Mouse (Mus musculus) urinary bladder, postnatal 25 days (tissue): ENCODE data around the gene Shisal1.

Experiments
- DNase-seq: peaks from one replicate; pipeline ENCODE4 v3.0.0; 2022; ENCODE audit warnings: low spot score

Shisal1 gene

GRCm38 (mm10) chr15:84372801-84373200 lies 74.1 kb downstream of the Shisal1 start:
- DNase-seq, result no peak

GRCm38 (mm10) chr15:84367402-84367801 lies 79.5 kb downstream of the Shisal1 start:
- DNase-seq, result no peak

- DNase-seq, result no peak
These were observed 80.3 kb downstream of the Shisal1 start for GRCm38 (mm10) chr15:84366574-84366989.

- no peak for DNase-seq
These were observed 81.1 kb downstream of the Shisal1 start for GRCm38 (mm10) chr15:84365675-84366381.

GRCm38 (mm10) chr15:84364746-84365145 lies 82.2 kb downstream of the Shisal1 start:
- DNase-seq, result no peak

GRCm38 (mm10) chr15:84355081-84355480 lies 91.8 kb downstream of the Shisal1 start:
- no peak for DNase-seq

GRCm38 (mm10) chr15:84351915-84352844 lies 94.7 kb downstream of the Shisal1 start:
- no peak for DNase-seq

- DNase-seq, result no peak
These were observed 95.6 kb downstream of the Shisal1 start for GRCm38 (mm10) chr15:84351342-84351741.

- no peak for DNase-seq
These were observed 96.8 kb downstream of the Shisal1 start for GRCm38 (mm10) chr15:84349915-84350738.

- DNase-seq, result no peak
These were observed 98.1 kb downstream of the Shisal1 start for GRCm38 (mm10) chr15:84348769-84349168.

GRCm38 (mm10) chr15:84340926-84341325 lies 106.0 kb downstream of the Shisal1 start:
- DNase-seq, result no peak

GRCm38 (mm10) chr15:84337599-84337998 lies 109.3 kb downstream of the Shisal1 start:
- no peak for DNase-seq

GRCm38 (mm10) chr15:84336281-84336817 lies 110.5 kb downstream of the Shisal1 start:
- no peak for DNase-seq

GRCm38 (mm10) chr15:84331066-84331612 lies 115.8 kb downstream of the Shisal1 start:
- DNase-seq, result no peak

- DNase-seq, result no peak
These were observed 117.0 kb downstream of the Shisal1 start for GRCm38 (mm10) chr15:84329940-84330339.
